Mouse (Mus musculus) hindbrain, embryonic 10.5 days (tissue): ENCODE measurements around the gene Arhgap17. TPM values are rescaled to one million over a fixed set of nuclear protein-coding genes. Genes with fewer than 3 reads are reported as not detected.

Source experiments
- DNase-seq: peaks from one replicate; pipeline ENCODE4 v3.0.0-alpha.2; 2017; ENCODE audit warnings: low spot score
- H3K27ac ChIP-seq: fragments of 300-500 bp; sonication (generic); 2 replicates; pipeline ENCODE4 v1.5.1; 2016; ENCODE audit warnings: mild to moderate bottlenecking, moderate library complexity
- H3K27me3 ChIP-seq: fragments of 300-500 bp; sonication (generic); 2 replicates; pipeline ENCODE4 v1.6.1; 2016; ENCODE audit warnings: mild to moderate bottlenecking; ENCODE audit not compliant: poor library complexity, insufficient read depth, severe bottlenecking
- H3K36me3 ChIP-seq: fragments of 300-500 bp; sonication (generic); 2 replicates; pipeline ENCODE4 v1.6.1; 2016; ENCODE audit warnings: mild to moderate bottlenecking, moderate library complexity
- H3K4me1 ChIP-seq: fragments of 300-500 bp; sonication (generic); replicated peaks from 2 replicates; pipeline ENCODE4 v1.6.1; 2016; ENCODE audit warnings: mild to moderate bottlenecking
- H3K4me3 ChIP-seq: fragments of 300-500 bp; sonication (generic); 2 replicates; pipeline ENCODE4 v1.5.1; 2016; ENCODE audit warnings: mild to moderate bottlenecking, moderate library complexity
- H3K9me3 ChIP-seq: fragments of 300-500 bp; sonication (generic); 2 replicates; pipeline ENCODE4 v1.6.1; 2016; ENCODE audit warnings: mild to moderate bottlenecking, moderate library complexity
- WGBS: fragments of 180-500 bp; shearing (Covaris S2); methylation state at CpG from one replicate; pipeline ENCODE4 v1.1.7; 2016; 5-methylcytosine and 5-hydroxymethylcytosine counted together
- polyA plus RNA-seq: library from polyadenylated mRNA; unstranded; fragments of >200 nt; fragmentation: Nextera tagmentation; extraction: Ambion mirVana; gene quantifications from 2 replicates; pipeline ENCODE4 v1.2.1, GENCODE M21; 2016

Arhgap17 gene
- polyA plus RNA-seq, 1 experiment from 2014 or later, result 31.4 TPM

GRCm38 (mm10) chr7:123322452-123323121 is 47.1 kb downstream of the Arhgap17 start:
- 91% methylated on average over 13 of the region's 13 CpGs for WGBS
- DNase-seq, result no peak
- Histone ChIP-seq H3K4me1 (no peaks in the 10 kb centered on the region), H3K36me3 (peaks cover 95% of the 10 kb centered on the region), H3K27ac (no peak overlapping the region), H3K27me3 (no peaks in the 10 kb centered on the region), H3K4me3 (no peak overlapping the region), H3K9me3 (no peaks in the 10 kb centered on the region)

GRCm38 (mm10) chr7:123312738-123313137 is 57.0 kb downstream of the Arhgap17 start:
- Histone ChIP-seq H3K27ac (no peak overlapping the region), H3K4me1 (no peaks in the 10 kb centered on the region), H3K27me3 (no peaks in the 10 kb centered on the region), H3K9me3 (no peaks in the 10 kb centered on the region), H3K4me3 (no peak overlapping the region), H3K36me3 (peaks cover 98% of the 10 kb centered on the region)
- no peak for DNase-seq
- 89% methylated on average over 3 of the region's 3 CpGs for WGBS

DNA sequence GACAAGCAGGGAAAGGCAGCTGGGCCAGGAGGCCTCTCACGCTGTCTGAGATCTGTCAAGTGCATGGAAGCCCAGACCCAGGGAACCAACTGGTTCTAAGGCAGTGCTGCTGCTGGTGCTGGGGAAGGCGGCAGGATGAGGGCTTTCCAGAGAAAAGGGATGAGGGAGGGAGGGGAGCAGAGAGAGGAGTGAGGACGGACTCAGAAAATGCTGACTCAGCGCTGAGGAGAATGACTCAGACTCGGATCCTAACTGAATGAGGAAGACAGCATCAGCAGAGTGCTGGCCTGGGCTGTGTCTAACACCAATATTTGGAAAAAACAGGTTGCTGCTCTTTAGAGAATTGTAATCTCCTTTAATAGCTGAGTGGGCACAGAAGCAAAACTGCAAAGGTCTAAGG is 57.9 kb downstream of the Arhgap17 start:
- DNase-seq, result no peak
- Histone ChIP-seq H3K27ac (no peak overlapping the region), H3K27me3 (no peaks in the 10 kb centered on the region), H3K4me3 (no peak overlapping the region), H3K4me1 (no peaks in the 10 kb centered on the region), H3K9me3 (no peaks in the 10 kb centered on the region), H3K36me3 (peaks cover 98% of the 10 kb centered on the region)
- WGBS, result 76% methylated on average over 5 of the region's 5 CpGs

DNA sequence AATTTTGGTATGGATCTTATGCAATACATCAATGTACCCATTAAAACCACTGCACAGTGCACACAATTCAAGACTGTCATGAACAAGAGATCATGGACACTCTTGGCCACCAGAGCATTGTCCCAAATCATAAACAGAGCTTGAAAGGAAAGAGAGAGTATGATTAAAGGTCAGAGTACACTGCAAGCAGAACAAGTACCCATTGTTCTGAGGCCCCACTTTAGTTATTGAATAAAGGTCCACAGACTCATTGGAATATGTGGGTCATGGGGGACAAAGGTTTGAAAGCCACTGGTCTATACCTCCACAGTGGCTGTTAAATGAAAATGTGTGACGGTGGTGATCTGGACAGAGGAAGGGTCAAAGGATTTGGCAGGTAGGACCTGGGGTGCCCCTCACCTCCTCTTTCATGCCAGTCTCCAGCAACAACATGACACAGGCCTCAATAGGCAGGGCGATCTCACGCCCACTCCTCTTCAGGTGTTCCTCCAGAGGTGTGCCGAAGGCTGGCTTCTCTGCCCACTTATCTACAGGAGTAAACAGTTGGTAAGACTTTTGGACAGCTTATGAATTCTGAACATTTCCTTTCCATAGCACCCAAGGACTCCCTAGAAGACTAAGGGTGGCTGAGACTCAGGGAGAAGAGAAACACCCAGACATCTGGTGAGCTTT is 61.7 kb downstream of the Arhgap17 start:
- Histone ChIP-seq H3K4me1 (no peaks in the 10 kb centered on the region), H3K27ac (no peak overlapping the region), H3K9me3 (no peaks in the 10 kb centered on the region), H3K36me3 (peaks cover 100% of the 10 kb centered on the region), H3K27me3 (no peaks in the 10 kb centered on the region), H3K4me3 (no peak overlapping the region)
- 92% methylated on average over 4 of the region's 4 CpGs for WGBS
- no peak for DNase-seq

DNA sequence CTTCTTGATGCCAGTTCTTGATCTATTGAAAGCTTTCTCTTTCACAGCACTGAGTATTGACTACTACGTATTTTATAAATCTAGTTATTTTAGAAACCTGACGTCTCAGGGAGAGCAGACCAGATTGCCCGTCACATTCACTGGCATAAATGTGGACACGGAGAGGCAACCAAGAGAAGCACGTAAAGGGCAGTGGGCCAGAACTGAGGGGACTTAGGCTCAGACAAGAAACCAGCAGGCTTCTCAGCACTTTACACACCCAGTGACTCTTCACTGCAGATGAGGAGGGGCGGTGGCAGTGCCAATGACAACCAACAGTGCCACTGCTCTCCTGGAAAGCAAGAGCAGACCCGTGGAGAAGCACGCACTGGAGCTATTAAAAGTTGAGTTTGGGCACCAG is 62.5 kb downstream of the Arhgap17 start:
- Histone ChIP-seq H3K4me1 (no peaks in the 10 kb centered on the region), H3K27ac (no peak overlapping the region), H3K36me3 (peaks cover 94% of the 10 kb centered on the region), H3K4me3 (no peak overlapping the region), H3K27me3 (no peaks in the 10 kb centered on the region), H3K9me3 (no peaks in the 10 kb centered on the region)
- no peak for DNase-seq
- WGBS, result 93% methylated on average over 8 of the region's 8 CpGs

GRCm38 (mm10) chr7:123305397-123305796 is 64.3 kb downstream of the Arhgap17 start:
- Histone ChIP-seq H3K27ac (no peak overlapping the region), H3K27me3 (no peaks in the 10 kb centered on the region), H3K4me3 (no peak overlapping the region), H3K9me3 (no peaks in the 10 kb centered on the region), H3K36me3 (peaks cover 86% of the 10 kb centered on the region), H3K4me1 (no peaks in the 10 kb centered on the region)
- no peak for DNase-seq
- 86% methylated on average over 2 of the region's 2 CpGs for WGBS

- no peak for DNase-seq
- H3K36me3 ChIP-seq, result peaks cover 86% of the 10 kb centered on the region
- H3K4me3 ChIP-seq, result no peak overlapping the region
- H3K9me3 ChIP-seq, result no peaks in the 10 kb centered on the region
- 87% methylated on average over 3 of the region's 3 CpGs for WGBS
- H3K27me3 ChIP-seq, result no peaks in the 10 kb centered on the region
- no peaks in the 10 kb centered on the region for H3K4me1 ChIP-seq
- no peak overlapping the region for H3K27ac ChIP-seq
Measured at GRCm38 (mm10) chr7:123300258-123300657, 69.5 kb downstream of the Arhgap17 start.

DNA sequence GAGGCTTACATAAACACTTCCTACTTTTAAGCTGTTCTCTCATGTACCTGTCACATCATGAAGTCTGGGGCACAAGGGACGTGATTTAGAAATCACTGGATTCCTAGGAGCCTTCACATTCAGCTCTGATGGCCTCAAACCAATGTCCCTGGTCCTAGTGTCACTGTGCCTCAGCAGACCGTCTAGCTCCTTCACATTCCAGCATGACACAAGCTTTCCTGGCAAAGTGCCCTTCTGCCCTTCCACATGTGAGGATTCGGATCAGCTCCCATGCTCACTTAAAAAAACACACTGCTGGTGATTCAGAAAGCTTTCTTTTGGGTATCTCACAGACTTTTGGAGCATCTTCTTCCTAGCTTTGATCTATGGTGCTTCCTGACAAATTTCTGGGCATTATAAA is 71.5 kb downstream of the Arhgap17 start:
- Histone ChIP-seq H3K27me3 (no peaks in the 10 kb centered on the region), H3K27ac (no peak overlapping the region), H3K9me3 (no peaks in the 10 kb centered on the region), H3K4me1 (no peaks in the 10 kb centered on the region), H3K4me3 (no peak overlapping the region), H3K36me3 (peaks cover 86% of the 10 kb centered on the region)
- WGBS, result 82% methylated on average over 3 of the region's 3 CpGs
- no peak for DNase-seq

DNA sequence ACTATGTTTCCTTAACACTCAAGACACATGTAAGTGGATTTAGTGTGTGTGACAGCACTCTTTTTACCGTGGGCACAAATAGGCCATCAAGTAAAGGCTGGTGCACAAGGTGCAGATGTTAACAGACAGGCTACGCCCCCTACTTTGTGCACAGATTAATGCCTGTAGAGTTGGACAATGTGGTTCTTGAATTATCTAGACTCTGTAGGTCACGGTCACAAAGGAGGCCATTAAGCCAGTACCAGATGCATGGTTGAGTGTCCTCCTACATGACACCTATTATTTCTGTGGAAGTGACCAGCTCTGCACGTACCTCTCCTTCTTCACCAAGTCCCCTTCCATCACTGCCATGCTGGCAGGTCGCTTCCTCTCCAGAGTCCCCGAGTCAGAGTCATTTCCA is 73.6 kb downstream of the Arhgap17 start:
- WGBS, result 84% methylated on average over 6 of the region's 6 CpGs
- H3K4me3 ChIP-seq, result no peak overlapping the region
- H3K4me1 ChIP-seq, result no peaks in the 10 kb centered on the region
- no peaks in the 10 kb centered on the region for H3K27me3 ChIP-seq
- no peak for DNase-seq
- H3K27ac ChIP-seq, result no peak overlapping the region
- H3K36me3 ChIP-seq, result peaks cover 98% of the 10 kb centered on the region
- H3K9me3 ChIP-seq, result no peaks in the 10 kb centered on the region

- H3K4me3 ChIP-seq, result no peak overlapping the region
Measured at GRCm38 (mm10) chr7:123295423-123295822, 74.3 kb downstream of the Arhgap17 start.

GRCm38 (mm10) chr7:123293898-123294297 is 75.8 kb downstream of the Arhgap17 start:
- no peak for DNase-seq
- WGBS, result 93% methylated on average over 7 of the region's 7 CpGs
- Histone ChIP-seq H3K36me3 (peaks cover 100% of the 10 kb centered on the region), H3K4me1 (no peaks in the 10 kb centered on the region), H3K27ac (no peak overlapping the region), H3K4me3 (no peak overlapping the region), H3K27me3 (no peaks in the 10 kb centered on the region), H3K9me3 (no peaks in the 10 kb centered on the region)

More at GRCm38 (mm10) chr7:123295423-123295822, 74.3 kb downstream of the Arhgap17 start:
- Histone ChIP-seq H3K4me1 (no peaks in the 10 kb centered on the region), H3K27ac (no peak overlapping the region), H3K9me3 (no peaks in the 10 kb centered on the region), H3K27me3 (no peaks in the 10 kb centered on the region), H3K36me3 (peaks cover 100% of the 10 kb centered on the region)
- DNase-seq, result no peak
- 86% methylated on average over 7 of the region's 7 CpGs for WGBS

DNA sequence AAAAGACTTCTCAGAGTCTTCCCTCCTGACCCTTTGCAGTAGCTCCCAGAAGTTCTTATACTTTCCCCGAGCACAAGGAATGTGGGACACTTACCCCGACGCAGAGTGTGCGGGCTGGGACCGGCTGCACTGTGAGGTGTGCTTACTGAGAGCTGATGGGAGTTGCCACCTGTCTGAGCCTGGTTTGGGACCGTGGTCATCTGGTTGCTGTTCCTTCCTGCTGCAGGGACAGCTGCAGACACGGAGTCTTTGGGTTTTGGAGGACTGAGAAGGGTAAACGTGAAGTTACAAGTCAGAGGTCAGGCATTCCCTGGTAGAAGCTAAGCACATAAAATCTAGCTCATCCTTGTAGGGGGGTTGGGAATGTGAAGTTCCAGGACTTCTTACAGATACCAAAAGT is 77.8 kb downstream of the Arhgap17 start:
- WGBS, result 90% methylated on average over 8 of the region's 8 CpGs

DNA sequence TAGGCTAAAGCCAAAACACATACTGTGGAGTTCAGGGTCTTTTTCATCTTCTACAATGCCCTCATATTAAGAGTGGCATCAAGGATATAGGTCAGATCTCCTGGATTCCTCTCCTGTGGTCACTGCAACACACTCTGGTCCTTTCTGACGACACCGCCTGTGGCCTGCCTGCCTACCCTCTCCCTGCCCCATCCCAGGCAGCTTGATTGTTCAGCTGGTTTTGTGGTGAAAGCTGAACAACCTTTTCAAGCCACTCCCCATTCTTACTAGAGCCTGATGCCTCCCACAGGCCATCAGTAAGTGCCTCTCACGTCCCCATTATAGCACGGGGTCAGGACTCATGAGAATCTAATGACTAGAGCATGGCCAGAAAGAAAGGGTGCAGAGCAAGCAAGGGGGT is 80.5 kb downstream of the Arhgap17 start:
- Histone ChIP-seq H3K27me3 (no peaks in the 10 kb centered on the region), H3K4me3 (no peak overlapping the region), H3K27ac (no peak overlapping the region), H3K36me3 (peaks cover 97% of the 10 kb centered on the region), H3K4me1 (no peaks in the 10 kb centered on the region), H3K9me3 (no peaks in the 10 kb centered on the region)
- no peak for DNase-seq
- 78% methylated on average over 4 of the region's 4 CpGs for WGBS

More for the DNA sequence above, 77.8 kb downstream of the Arhgap17 start:
- H3K4me1 ChIP-seq, result no peaks in the 10 kb centered on the region
- H3K27ac ChIP-seq, result no peak overlapping the region
- no peak overlapping the region for H3K4me3 ChIP-seq
- no peaks in the 10 kb centered on the region for H3K27me3 ChIP-seq
- peaks cover 98% of the 10 kb centered on the region for H3K36me3 ChIP-seq
- H3K9me3 ChIP-seq, result no peaks in the 10 kb centered on the region
- DNase-seq, result no peak
